Mouse (Mus musculus) midbrain, embryonic 16.5 days (tissue): ENCODE measurements around the gene Palld. TPM values are rescaled to one million over a fixed set of nuclear protein-coding genes. Genes with fewer than 3 reads are reported as not detected.

Source experiments
- ATAC-seq: fragments of 200-750 bp; cut with Nextera tagmentation; 2 replicates; pipeline ENCODE4 v1.8.0; 2017; ENCODE audit warnings: moderate TSS enrichment
- H3K27ac ChIP-seq: fragments of 300-500 bp; sonication (generic); 2 replicates; pipeline ENCODE4 v1.5.1; 2014; ENCODE audit warnings: mild to moderate bottlenecking, low read length, mixed read lengths
- H3K27me3 ChIP-seq: fragments of 300-500 bp; sonication (generic); 2 replicates; pipeline ENCODE4 v1.6.1; 2014; ENCODE audit warnings: low read depth, low read length, mixed read lengths; ENCODE audit not compliant: control insufficient read depth, insufficient read depth
- H3K36me3 ChIP-seq: fragments of 300-500 bp; sonication (generic); 2 replicates; pipeline ENCODE4 v1.6.1; 2014; ENCODE audit warnings: mild to moderate bottlenecking, low read length, moderate library complexity, mixed read lengths; ENCODE audit not compliant: control insufficient read depth, insufficient read depth
- H3K4me1 ChIP-seq: fragments of 300-500 bp; sonication (generic); 2 replicates; pipeline ENCODE4 v1.6.1; 2014; ENCODE audit warnings: mild to moderate bottlenecking, low read length, mixed read lengths; ENCODE audit not compliant: control insufficient read depth, insufficient read depth
- H3K4me2 ChIP-seq: fragments of 300-500 bp; sonication (generic); 2 replicates; pipeline ENCODE4 v1.6.1; 2014; ENCODE audit warnings: mild to moderate bottlenecking, low read length, mixed read lengths
- H3K4me3 ChIP-seq: fragments of 300-500 bp; sonication (generic); 2 replicates; pipeline ENCODE4 v1.5.1; 2014; ENCODE audit warnings: low read depth, mild to moderate bottlenecking, low read length, moderate library complexity, mixed read lengths
- H3K9ac ChIP-seq: fragments of 300-500 bp; sonication (generic); 2 replicates; pipeline ENCODE4 v1.6.1; 2014; ENCODE audit warnings: low read depth, low read length, mixed read lengths
- H3K9me3 ChIP-seq: fragments of 300-500 bp; sonication (generic); replicated peaks from 2 replicates; pipeline ENCODE4 v1.6.1; 2014; ENCODE audit warnings: mild to moderate bottlenecking, low read length, mixed read lengths; ENCODE audit not compliant: control insufficient read depth, poor library complexity, severe bottlenecking
- WGBS: fragments of 180-500 bp; shearing (Covaris S2); extraction: QIAGEN DNeasy Blood & Tissue Kit; methylation state at CpG from one replicate; pipeline ENCODE4 v1.1.7; 2014; 5-methylcytosine and 5-hydroxymethylcytosine counted together
- polyA plus RNA-seq: library from polyadenylated mRNA; unstranded; fragments of >200 nt; fragmentation: Nextera tagmentation; extraction: Ambion mirVana; gene quantifications from 2 replicates; pipeline ENCODE4 v1.2.1, GENCODE M21; 2015

The Palld gene
- polyA plus RNA-seq, 1 experiment from 2014 or later = 15.4 TPM

DNA sequence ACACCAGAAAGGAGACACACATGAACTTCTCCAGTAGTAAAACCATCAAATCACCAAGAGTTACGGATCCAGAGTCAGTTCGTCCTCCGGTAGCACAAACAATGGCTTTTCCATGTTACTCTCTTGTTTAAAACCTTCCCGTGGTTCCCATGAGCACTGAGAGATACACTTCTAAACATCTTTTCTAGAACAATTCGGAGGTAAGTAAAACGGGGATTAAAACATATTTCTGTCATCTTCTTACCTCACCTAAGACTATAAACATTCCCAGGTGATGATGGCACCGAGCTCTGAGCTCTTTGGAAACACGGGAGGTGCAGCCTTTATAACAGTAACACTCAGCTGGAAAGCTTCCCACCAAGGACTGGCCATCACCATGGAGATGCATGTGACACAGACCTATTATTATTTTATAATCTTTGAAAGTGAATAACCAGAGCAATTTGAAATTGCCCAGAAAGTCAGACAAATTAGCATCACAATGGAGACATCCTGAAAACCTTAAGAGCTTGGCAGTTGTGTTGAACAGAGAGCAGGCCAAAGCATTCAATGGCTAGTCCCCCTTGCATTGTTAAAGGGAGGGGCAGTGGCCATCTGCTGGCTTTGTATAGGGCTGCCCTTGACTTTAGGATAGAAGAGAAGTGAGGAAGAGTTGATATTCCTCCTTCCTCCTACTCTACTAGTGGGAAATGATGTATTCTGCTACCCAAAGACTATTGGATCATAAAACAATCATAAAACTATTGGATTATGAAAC is 385.6 kb downstream of the Palld start:
- H3K4me2 ChIP-seq = peak overlapping the region; percentile 37
- WGBS = 45% methylated on average over 8 of the region's 8 CpGs

DNA sequence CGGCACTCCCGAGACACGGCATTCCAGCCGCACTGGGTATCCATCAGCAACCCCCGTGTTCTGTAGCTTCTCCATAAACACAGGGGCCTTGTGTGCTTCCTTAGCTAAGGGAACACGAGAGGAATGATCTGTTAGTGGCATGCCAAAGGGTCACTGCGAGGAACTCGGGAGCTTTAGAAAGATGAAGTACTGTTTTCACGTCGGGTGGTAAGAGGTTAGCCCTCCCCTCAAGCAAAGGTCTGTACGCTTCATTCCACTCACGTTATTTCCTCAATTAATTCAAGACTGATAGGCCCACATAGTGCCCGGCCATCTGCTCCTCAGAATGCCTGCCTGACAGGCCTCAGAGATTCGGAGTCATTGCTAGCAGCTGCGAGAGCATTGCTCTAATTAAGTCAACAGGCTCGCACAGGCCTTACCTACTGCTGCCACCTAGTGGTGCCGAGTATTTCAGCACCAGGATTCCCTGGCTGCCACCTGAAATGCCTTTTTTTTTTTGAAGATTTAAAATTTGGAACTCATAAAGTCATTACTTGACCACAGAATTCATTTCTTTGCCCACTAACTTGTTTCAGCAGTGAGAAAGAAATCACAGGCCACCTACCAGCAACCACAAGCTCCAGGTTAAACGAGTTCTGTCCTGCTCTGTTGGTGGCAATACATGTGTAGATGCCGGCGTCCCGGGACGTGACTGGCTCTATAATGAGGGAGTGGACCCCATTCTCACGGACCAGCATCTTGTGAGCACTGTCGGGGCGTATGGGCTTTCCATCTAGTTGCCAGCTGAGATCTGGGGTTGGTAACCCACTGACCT is 386.4 kb downstream of the Palld start:
- H3K27ac ChIP-seq = peak overlapping the region; percentile 82
- H3K4me1 ChIP-seq = peaks cover 19% of the 10 kb centered on the region
- no peaks in the 10 kb centered on the region for H3K9me3 ChIP-seq
- 15% methylated on average over 25 of the region's 25 CpGs for WGBS
- ATAC-seq = peak; percentile 90
- H3K4me3 ChIP-seq = peak overlapping the region; percentile 29
- peak overlapping the region; percentile 52 for H3K9ac ChIP-seq
- H3K27me3 ChIP-seq = no peaks in the 10 kb centered on the region
- no peaks in the 10 kb centered on the region for H3K36me3 ChIP-seq
- H3K4me2 ChIP-seq = peak overlapping the region; percentile 47

More for the DNA sequence above, 385.6 kb downstream of the Palld start:
- no peaks in the 10 kb centered on the region for H3K9me3 ChIP-seq
- H3K36me3 ChIP-seq = no peaks in the 10 kb centered on the region
- no peak for ATAC-seq
- H3K4me3 ChIP-seq = no peak overlapping the region
- no peak overlapping the region for H3K9ac ChIP-seq
- H3K27ac ChIP-seq = no peak overlapping the region
- no peaks in the 10 kb centered on the region for H3K27me3 ChIP-seq
- H3K4me1 ChIP-seq = peaks cover 19% of the 10 kb centered on the region

DNA sequence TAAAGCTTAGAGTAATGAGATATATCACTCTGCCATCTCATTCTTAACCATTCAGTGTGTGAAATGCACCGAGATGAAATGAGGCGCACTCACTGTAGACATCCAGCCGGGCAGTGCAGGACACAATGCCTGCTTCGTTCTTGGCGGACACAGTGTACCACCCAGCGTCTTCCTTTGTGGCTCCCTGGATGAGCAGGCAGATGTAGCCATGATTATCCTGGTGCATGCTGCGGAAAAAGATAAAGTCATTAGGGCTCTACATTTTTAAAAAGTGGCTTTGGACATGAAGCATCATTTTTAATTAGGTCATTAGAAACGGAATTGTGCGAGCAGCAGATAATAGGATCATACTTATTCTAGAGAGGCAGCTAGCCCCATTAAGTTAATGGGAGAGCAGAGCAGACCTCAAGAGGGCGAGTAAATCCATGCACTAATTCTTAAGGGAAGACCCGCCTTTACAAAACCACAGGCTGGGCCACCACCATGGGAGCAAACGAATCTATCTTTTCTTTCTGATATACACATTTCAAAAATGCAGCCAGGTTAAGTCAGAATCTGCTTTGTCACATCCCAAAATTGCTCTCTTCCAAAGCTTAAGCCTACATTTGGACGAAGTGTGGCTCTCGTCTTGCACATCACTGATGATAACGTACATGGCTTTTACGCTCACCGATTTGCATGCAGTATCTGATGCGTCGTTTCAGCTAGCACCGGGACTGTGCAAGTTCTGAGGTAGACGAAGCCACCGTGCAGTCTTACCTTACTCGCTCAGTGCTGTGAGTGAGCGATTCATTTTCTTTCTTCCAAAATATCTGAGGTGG is 387.2 kb downstream of the Palld start:
- peak overlapping the region; percentile 29 for H3K4me3 ChIP-seq
- H3K36me3 ChIP-seq = no peaks in the 10 kb centered on the region
- 26% methylated on average over 24 of the region's 24 CpGs for WGBS
- H3K4me2 ChIP-seq = peak overlapping the region; percentile 47
- peak overlapping the region; percentile 52 for H3K9ac ChIP-seq
- peak; percentile 81 for ATAC-seq
- no peaks in the 10 kb centered on the region for H3K9me3 ChIP-seq
- peak overlapping the region; percentile 82 for H3K27ac ChIP-seq
- peaks cover 19% of the 10 kb centered on the region for H3K4me1 ChIP-seq
- H3K27me3 ChIP-seq = no peaks in the 10 kb centered on the region

DNA sequence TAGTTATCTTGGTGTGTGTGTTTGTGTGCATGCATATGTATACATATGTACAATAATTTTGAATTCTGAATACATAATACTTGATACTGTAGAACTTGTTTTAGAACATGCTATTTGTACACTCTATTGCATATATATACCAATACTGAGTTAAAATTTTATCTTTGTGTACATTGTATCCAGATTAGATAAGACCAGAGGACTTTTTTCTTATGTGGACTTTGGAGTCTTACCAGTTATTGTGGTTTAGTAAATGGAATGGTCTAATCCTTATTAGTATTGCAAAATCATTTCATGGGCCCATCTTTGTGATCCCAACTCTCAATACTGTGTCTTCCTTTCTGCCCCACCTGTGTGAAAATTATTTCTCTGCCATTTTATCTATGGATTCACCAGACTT is 400.2 kb downstream of the Palld start:
- Histone ChIP-seq H3K4me2 (no peak overlapping the region), H3K9ac (no peak overlapping the region), H3K4me3 (no peak overlapping the region), H3K27ac (no peak overlapping the region), H3K27me3 (no peaks in the 10 kb centered on the region), H3K4me1 (no peaks in the 10 kb centered on the region), H3K9me3 (no peaks in the 10 kb centered on the region), H3K36me3 (no peaks in the 10 kb centered on the region)
- ATAC-seq = no peak

DNA sequence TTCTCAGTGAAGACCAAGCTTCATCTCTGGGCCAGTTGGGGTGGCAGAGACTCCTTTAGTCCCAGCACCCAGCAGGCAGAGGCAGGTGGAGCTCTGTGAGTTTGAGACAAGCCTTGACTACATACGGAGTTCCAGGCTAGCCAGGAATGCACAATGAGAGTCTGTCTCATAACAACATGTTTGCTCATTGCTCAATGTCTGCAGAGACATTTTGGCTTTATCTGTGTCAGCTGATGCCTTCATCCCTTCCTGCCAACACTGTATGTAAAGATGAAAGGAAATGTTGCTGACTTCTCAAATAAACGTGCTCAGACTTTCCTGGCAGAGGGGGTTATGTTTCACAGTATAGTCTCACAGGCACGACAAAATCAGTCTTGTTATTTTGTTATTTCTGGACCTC is 401.6 kb downstream of the Palld start:
- H3K4me1 ChIP-seq = no peaks in the 10 kb centered on the region
- no peak overlapping the region for H3K27ac ChIP-seq
- no peak overlapping the region for H3K4me3 ChIP-seq
- no peaks in the 10 kb centered on the region for H3K27me3 ChIP-seq
- no peak for ATAC-seq
- no peak overlapping the region for H3K9ac ChIP-seq
- H3K36me3 ChIP-seq = no peaks in the 10 kb centered on the region
- H3K9me3 ChIP-seq = no peaks in the 10 kb centered on the region
- no peak overlapping the region for H3K4me2 ChIP-seq
- 77% methylated on average over 3 of the region's 3 CpGs for WGBS

DNA sequence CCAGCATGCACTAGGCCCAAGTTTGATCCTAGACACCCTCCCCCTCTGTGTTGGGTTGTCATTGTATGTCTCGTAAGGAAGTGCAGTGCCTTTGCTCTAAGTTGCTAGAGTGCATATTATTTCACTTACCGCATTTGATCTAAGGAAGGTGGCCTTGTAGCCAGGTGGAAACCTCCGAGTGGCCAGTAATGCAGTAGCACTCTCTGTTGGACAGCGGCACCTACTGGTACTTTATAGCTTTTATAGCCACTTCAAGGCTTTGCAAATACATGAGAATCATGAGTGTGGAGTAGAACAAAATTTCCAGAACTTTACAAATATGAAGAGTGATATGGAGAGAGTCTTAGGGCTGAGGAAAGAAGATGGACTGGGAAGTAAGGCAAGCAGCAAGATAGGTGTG is 403.5 kb downstream of the Palld start:
- ATAC-seq = no peak

DNA sequence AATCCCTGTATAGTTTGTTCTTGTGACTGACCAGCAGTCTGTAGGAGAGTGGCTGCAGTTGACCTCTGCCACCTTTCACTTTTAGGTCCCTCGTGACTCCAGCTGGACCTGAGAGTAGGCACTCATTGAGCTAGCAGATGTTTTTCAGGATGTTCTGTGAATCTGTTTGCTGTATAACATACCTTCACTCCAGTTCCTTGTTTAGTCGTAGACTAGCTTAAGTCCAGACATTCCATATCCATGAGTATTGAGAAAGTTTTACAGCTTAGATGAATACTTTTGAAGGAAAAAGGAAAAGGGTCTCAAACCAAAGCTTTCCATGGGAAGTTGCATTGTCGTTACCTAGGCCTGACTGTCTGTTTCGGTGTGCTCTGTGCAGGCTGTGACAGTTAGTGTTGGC is 405.4 kb downstream of the Palld start:
- no peak overlapping the region for H3K4me2 ChIP-seq

More for the DNA sequence above, 403.5 kb downstream of the Palld start:
- Histone ChIP-seq H3K9ac (no peak overlapping the region), H3K27ac (no peak overlapping the region), H3K27me3 (no peaks in the 10 kb centered on the region), H3K4me1 (no peaks in the 10 kb centered on the region), H3K4me2 (no peak overlapping the region), H3K36me3 (no peaks in the 10 kb centered on the region; the same call in 1 of the 2 replicates), H3K4me3 (no peak overlapping the region), H3K9me3 (no peaks in the 10 kb centered on the region)
- WGBS = 62% methylated on average over 4 of the region's 4 CpGs

DNA sequence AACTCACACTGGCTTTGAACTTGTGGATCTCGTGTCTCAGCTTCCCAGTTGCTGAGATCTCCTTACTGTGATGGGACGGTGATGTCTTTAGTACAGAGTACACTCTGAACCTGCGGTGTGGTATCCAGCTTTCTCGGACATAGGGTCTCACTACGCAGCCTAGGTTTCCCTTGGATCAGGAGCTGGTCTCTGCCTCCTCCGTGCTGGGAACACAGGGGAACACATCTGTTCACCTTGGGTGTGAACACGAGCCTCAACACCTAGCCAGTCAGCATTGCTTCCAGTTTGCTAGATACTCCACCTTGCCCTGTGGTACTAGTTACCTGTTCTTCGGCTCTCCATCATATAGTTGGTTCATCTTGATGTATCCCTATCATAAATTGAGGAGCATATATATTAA is 413.9 kb downstream of the Palld start:
- no peak overlapping the region for H3K27ac ChIP-seq
- H3K4me1 ChIP-seq = peaks cover 11% of the 10 kb centered on the region
- H3K9ac ChIP-seq = 0 out of 2 replicates have a peak overlapping the region, but pooled peaks have one; percentile 86
- ATAC-seq = no peak
- H3K4me3 ChIP-seq = no peak overlapping the region
- H3K27me3 ChIP-seq = no peaks in the 10 kb centered on the region
- H3K4me2 ChIP-seq = peak overlapping the region; percentile 86
- WGBS = 92% methylated on average over 8 of the region's 8 CpGs
- H3K36me3 ChIP-seq = no peaks in the 10 kb centered on the region
- H3K9me3 ChIP-seq = no peaks in the 10 kb centered on the region

More for the DNA sequence above, 405.4 kb downstream of the Palld start:
- Histone ChIP-seq H3K9me3 (no peaks in the 10 kb centered on the region), H3K4me1 (no peaks in the 10 kb centered on the region), H3K9ac (no peak overlapping the region), H3K36me3 (no peaks in the 10 kb centered on the region; the same call in 1 of the 2 replicates), H3K27me3 (no peaks in the 10 kb centered on the region), H3K4me3 (no peak overlapping the region), H3K27ac (no peak overlapping the region)
- no peak for ATAC-seq
- WGBS = 83% methylated on average over 4 of the region's 4 CpGs
